Mouse (Mus musculus) G1E (cell line): ENCODE data around the gene Ttc39a.

Source experiments
- CTCF ChIP-seq: IDR thresholded peaks from 2 replicates; pipeline ENCODE4 v1.5.1; 2012; ENCODE audit warnings: low read depth, low read length, inconsistent platforms, mixed read lengths
- GATA1 ChIP-seq: IDR thresholded peaks from 2 replicates; pipeline ENCODE4 v1.6.1; 2012; ENCODE audit warnings: borderline replicate concordance, low read length, inconsistent platforms, mixed read lengths

DNA sequence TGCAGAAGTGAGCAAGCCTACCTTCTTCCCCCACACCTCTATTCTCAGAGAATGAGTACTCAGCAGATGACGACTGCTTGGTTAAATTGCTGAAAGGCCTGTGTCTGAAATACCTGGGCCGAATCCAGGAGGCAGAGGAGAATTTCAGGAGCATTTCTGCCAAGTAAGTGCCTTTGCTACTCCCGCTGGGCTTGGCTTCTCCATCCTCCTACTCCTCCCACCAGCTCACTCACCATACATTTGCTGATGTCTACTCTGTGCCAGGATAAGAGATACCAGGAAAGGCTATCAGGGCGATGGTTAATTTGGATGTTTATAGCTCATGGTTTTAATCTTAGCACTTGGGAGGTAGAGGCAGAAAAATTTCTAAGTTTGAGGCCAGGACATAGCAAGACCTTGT lies 36.2 kb downstream of the Ttc39a start:
- no peak for TF ChIP-seq GATA1
- no peak for TF ChIP-seq CTCF
